Mouse (Mus musculus) left cerebral cortex, adult 8-10 months (tissue): ENCODE data around the gene Cbln3. TPM values are rescaled to one million over a fixed set of nuclear protein-coding genes. Genes with fewer than 3 reads are reported as not detected.
A peak's percentile ranks its signal among the peaks of the same experiment; 100 is the strongest.

Experiments
- DNase-seq, 2 experiments: peaks; one replicate each; pipeline ENCODE4 v3.0.0; 2022; ENCODE audit warnings: low spot score in 2 of 2
- total RNA-seq, 4 experiments: library from RNA; stranded (reverse); gene quantifications; 2 replicates each; pipeline ENCODE4 v1.2.4; 2022

Gene Cbln3
- total RNA-seq, result under 1 TPM; 0.09 to 0.52 (median 0.23) TPM

DNA sequence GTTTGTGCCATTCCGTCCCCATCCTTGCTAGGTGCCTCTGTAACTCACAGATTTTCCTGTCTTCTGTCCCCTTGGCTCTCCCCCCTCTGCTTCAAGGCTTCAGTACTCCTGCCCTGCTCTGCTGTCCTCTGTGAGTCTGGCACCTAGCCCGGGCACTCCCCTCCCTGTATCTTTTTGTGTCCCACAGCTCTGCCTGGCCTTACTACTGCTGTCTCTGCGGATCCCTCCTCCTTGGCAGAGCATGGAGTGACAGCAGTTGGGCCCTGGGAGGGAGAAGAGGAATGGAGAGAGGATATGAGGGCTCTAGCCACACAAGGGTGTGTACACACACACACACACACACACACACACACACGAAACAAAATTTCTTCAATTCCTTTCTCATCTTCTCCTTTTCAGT lies at the start of gene Cbln3:
Cbln3 (minus strand) TSS at position 227 of the 400 bp plus-strand sequence.
- DNase-seq, result no peak

GRCm38 (mm10) chr14:55933586-55933985 lies 49.4 kb upstream of the Cbln3 start:
- no peak for DNase-seq

- DNase-seq, result no peak
These were observed 45.2 kb upstream of the Cbln3 start for GRCm38 (mm10) chr14:55929263-55929997.

GRCm38 (mm10) chr14:55926847-55927246 lies 42.7 kb upstream of the Cbln3 start:
- DNase-seq, result no peak

GRCm38 (mm10) chr14:55922475-55923232 lies 38.5 kb upstream of the Cbln3 start:
- DNase-seq, result no peak

DNA sequence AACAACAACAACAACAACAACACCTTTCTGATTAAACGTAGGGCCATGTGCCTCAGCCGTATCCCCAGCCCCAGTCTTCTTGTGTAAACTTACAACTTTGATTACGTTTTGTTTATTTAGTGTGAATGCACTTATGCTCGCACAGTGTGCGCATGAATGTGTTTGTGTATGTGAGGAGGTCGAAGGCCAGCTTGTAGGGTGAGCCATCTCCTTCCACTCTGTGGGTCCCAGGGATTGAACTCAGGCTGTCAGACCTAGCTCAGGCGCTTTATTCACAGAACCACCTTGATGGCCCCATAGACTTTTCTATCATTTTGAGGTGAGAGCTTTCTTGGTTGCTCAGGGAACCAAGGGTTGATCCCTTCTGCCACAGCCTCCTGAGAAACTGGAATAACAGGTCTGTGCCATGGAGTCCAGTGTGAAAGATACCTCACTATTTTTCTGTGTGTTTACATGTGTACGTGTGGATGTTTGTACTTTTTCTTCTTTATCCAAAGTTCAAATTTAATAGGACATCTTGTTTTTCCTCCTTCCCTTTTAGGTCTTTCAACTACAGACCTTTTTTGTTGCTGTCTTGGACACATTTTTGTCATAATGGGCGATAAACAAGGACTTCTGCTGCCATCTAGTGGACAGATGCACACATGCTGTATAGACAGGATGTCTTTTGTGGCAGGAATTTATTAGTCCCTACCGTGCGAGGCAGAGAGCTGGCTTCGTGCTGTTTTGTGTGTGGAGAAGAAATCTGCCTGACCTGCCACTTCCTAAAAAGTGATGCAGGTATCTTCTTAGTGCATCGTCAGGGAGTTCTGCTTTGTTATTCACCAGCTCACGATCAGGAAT lies 34.3 kb upstream of the Cbln3 start:
- no peak for DNase-seq

DNA sequence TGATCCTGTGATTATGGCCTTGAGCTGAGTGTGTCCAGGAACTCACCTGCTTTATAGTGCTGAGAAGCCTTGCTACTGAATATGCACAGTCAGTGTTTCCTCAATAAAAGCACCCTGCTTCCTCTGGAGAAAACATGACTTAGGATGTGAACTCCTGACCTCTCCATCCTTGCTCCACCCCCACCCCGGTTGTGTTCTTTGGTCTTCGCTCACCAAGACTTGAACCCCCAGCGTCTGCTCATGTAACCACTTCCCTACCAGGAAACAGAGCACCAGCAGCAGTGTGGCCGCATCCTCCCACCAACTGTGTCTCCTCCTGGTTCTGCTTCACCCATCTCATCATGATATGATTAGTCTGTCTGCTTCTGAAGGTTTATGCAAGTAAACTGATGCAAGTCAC lies 29.2 kb upstream of the Cbln3 start:
- DNase-seq, result no peak

DNA sequence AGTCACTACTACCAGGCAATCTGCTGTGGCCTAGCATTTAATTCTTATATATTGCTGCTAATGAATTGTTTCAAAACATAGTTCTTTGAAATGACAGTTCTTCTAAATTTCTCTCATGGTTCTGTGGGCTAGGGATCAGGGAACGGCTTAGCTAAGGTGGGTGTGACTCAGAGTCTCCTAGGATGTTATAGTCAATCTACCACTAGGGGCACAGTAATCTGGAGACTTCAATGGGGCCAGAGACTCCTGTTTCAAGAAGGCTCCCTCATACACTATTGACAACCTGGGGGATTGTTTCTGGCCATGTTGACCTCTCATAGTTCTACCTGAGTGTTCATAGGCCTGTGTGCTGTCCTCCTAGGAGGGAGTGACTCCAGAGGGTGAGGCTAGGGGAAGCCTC lies 21.3 kb upstream of the Cbln3 start:
- DNase-seq, result no peak

- DNase-seq, result peak in 1 of 2 experiments; percentile 44
These were observed 16.2 kb upstream of the Cbln3 start for GRCm38 (mm10) chr14:55900414-55900755.

DNA sequence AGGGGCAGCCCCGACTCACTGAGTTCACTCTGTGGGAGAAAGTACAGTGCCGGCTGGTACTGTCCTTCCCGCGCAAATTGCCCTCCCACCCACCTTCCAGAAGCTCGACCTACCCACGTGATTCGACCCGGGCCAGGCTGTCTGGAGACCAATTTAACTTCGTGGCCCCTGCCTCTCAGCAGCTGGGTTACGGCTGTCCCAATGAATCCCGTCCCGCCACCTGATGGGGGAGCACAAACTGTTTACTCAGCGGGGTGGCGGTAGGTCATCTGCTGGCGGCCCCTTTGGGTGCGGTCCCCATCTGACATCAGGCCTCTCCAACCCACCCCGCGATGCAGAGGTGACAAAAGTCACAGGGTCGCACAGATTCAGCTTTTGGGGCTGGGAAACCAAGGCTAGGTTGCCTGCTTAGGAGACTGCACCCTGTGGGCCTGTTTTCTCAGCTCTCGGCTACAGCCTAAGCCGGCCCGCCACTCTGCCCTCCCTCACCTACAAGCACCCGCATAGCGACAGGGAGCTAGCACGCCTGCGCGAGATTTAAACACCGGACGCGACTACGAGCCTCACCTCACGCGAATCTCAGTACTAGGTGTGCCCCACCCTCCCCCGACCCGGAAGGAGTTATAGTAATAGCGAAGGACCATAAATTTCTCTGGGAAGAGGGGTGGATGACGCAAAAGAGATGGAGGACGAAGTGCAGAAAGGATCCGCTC lies 15.7 kb upstream of the Cbln3 start, which contains the start of gene Sdr39u1:
Sdr39u1 (minus strand) TSS at position 593 of the 713 bp plus-strand sequence.
- DNase-seq, result peak; percentile 46 to 93

- no peak for DNase-seq
These were observed 14.8 kb upstream of the Cbln3 start for GRCm38 (mm10) chr14:55898947-55899346.

DNA sequence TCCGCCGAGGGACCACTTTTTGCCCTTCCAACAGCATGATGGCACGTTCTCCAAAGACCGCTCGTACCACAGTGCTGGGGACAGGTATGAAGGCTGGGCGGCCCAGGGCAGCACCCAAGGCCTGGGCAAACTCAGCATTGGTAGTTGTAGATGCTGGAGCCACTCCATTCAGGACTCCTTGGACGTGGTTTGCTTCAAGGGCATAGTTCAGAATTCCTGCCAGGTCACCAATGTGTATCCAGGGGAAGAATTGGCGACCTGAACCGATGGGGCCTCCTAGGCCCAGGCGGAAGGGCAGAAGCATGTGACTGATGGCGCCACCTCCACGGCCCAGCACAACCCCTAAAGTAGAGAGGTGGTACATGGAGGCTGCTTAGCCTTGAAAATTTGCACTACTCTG lies 13.5 kb upstream of the Cbln3 start:
- no peak for DNase-seq

GRCm38 (mm10) chr14:55886571-55887382 lies 2.6 kb upstream of the Cbln3 start:
- DNase-seq, result no peak

DNA sequence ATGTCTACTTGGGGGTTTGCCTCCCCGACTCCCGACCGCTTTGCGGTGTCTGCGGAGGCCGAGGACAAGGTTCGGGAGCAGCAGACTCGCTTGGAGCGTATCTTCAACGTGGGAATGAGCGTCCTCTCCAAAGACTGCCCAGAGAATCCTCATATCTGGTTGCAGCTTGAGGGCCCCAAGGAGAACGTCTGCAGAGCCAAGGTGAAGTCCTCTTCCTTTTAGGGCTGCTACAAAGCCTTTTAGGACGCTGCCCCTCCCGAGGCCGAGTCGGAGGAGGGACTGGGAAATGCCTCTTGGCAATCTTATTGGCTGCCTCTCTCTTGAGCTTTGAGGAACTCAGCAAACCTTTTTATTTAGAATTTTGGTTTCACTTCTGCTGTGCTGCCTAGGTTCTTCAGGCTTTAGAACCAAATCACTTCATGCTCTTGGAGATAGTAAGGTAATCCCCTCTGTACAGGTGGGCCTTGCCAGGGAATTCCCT lies 1.6 kb upstream of the Cbln3 start:
- DNase-seq, result no peak

DNA sequence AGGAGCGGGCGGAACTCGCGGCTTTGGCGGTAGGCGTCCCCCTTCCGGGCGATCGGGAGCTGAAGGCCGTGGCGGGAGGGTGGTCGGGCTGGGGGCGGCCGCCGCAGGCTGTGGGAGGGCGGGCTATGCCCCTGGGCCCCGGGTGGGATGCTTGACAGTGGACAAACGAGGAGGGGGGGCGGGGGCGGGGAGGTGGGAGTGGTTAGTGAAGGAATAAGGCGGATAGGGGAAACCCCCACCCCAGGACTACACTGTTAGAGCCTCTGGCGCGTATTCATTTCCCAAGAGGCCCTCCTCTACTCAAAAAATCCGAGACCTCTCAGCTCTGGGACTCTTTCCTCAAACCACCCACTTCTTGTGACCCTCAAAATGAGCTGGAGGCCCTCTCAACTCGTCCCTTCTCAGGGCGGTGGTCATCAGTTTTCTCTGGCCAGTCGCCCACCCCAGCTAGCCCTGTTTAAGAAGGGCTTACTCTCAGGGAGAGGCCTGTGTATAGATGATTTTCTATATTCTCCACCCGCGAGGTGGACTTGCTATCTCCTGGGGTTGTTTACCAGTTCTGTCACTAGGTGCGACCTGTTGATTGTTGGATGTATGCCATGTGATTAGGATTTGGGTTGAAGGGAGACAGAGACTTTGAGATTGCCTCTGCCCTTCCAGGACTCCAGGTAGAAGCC lies 1.1 kb upstream of the Cbln3 start:
- DNase-seq, result no peak

- DNase-seq, result peak; percentile 51 to 82
These were observed 521 bp upstream of the Cbln3 start, which contains the start of gene Khnyn for GRCm38 (mm10) chr14:55884713-55885113. Khnyn (plus strand) TSS chr14:55884947.

DNA sequence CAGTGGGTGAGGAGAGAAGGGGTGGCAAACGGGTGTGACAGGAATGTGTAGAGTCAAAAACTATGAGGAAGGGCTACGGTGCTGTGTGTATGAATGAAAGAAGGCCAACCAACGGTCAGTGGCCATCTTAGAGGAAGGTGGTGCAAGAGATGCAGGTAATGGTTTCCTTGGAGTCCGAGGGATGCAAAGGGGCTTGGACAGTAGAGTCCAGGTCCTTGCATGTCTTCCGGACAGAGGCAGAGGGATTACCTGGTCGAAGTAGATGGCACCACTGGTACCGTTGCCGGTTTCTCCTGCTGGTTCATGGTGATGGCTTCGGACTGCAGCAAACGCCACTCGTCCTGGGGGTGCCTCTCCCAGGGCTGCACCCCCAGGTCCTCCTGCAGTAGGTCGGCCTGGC lies 529 bp downstream of the Cbln3 start:
- no peak for DNase-seq

- no peak for DNase-seq
These were observed 987 bp downstream of the Cbln3 start for GRCm38 (mm10) chr14:55883149-55883661.

GRCm38 (mm10) chr14:55882171-55882641 lies 2.0 kb downstream of the Cbln3 start:
- DNase-seq, result no peak
